Mouse (Mus musculus) B cell, adult 67 days (primary cell): ENCODE data around the gene Tead1. TPM values are rescaled to one million over a fixed set of nuclear protein-coding genes. Genes with fewer than 3 reads are reported as not detected.

Experiments used
- total RNA-seq, 2 experiments: library from RNA; stranded (reverse); gene quantifications; 4 replicates each; pipeline ENCODE4 v1.2.4; 2023

The Tead1 gene
- total RNA-seq = not detected

DNA sequence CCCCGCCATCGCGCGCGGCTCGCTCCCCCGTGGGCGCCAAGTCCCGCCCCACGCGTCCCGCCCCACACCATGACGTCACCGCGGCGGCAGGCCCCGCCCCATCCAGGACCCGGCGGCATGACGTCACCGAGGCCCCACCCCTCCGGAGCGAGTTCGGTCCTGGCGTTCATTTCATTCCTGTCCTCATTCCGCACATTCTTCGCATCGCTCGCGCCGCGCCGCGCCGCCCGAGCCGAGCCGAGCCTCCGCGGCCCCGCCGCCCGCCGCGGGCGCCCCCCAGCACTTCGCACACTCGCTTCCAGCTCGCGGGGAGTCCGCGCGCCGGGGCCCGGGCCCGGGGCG lies at the start of gene Tead1:
Gene Tead1 (plus strand): TSS at position 148 of the 342 bp plus-strand sequence.

DNA sequence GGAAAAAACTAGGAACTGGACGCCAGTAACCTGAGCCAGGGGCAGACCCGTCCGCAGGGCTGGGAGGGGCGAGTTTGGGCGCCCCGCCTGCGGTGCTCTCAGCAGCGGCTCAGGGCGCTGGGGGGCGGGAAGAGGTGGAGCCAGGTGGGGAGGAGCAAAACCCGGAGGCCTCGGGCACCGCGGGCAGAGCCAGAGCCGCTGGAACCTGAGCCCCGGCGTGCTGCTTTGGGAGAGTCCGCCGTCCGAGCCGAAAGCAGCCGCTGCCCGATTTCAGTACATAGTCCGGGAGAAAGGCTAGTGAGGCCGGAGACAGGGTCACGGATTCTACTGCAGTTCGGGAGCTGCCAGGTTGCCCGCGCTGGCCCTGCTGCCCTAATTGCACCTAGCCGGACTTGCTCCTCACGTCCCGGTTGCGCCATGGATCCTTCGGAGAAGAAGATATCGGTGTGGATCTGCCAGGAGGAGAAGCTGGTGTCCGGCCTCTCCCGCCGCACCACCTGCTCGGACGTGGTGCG lies 274.7 kb downstream of the Tead1 start, which contains the start of gene Rassf10:
Gene Rassf10 (plus strand): TSS at position 186 of the 515 bp plus-strand sequence.

